In genomic region chr1:153227096-153227495, GRCm38 (mm10) we compare ENCODE assay signal across 20 mouse cellular contexts. TPM values are rescaled to one million over a fixed set of nuclear protein-coding genes. Genes with fewer than 3 reads are reported as not detected.
"Had no signal": no experiment of that assay in that cellular context is flagged by ENCODE, and none has a peak within 500 bp of the region (broad histone marks: within the 10 kb centered on the region; RNA-seq: fewer than 3 reads in every experiment).

No protein-coding gene starts in this region.

- H3K9me3 ChIP-seq: liver, embryonic 13.5 days; neural tube, embryonic 12.5 days; neural tube, embryonic 15.5 days had no signal

- H3K27me3 ChIP-seq: liver, embryonic 13.5 days; neural tube, embryonic 12.5 days; neural tube, embryonic 15.5 days had no signal

- DNase-seq: kidney, adult 9 months; kidney, postnatal 14 days; kidney, postnatal 4 days; layer of hippocampus, adult 9-11 months; layer of hippocampus, postnatal 36 days; liver, embryonic 13.5 days; lung, adult 2 months; lung, postnatal 14 days; lung, postnatal 4 days; midbrain, embryonic 14.5 days; right cerebral cortex, adult 18-20 months; right cerebral cortex, postnatal 14 days; right cerebral cortex, postnatal 4 days; thymus, postnatal 25 days had no signal

- H3K4me3 ChIP-seq: left cerebral cortex, adult 2 months; liver, embryonic 13.5 days; neural tube, embryonic 12.5 days; neural tube, embryonic 15.5 days had no signal

- H3K27ac ChIP-seq: liver, embryonic 13.5 days; neural tube, embryonic 12.5 days; neural tube, embryonic 15.5 days; stomach, postnatal 0 days had no signal

- H3K4me1 ChIP-seq: liver, embryonic 13.5 days; neural tube, embryonic 12.5 days; neural tube, embryonic 15.5 days had no signal

- H3K9ac ChIP-seq: liver, embryonic 13.5 days; neural tube, embryonic 12.5 days; neural tube, embryonic 15.5 days had no signal

- H3K4me2 ChIP-seq: liver, embryonic 13.5 days; midbrain, embryonic 11.5 days; neural tube, embryonic 12.5 days; neural tube, embryonic 15.5 days had no signal

RNA-seq across cellular contexts. Expression of gene Lamc2, which starts 40.8 kb away (rescaled TPM):
- total RNA-seq: megakaryocyte-erythroid progenitor cell, adult 5-6 weeks had no signal
